Mouse (Mus musculus) ES-E14 (cell line): ENCODE measurements around the gene Ulk4.

ENCODE experiments used
- CHD2 ChIP-seq: IDR thresholded peaks from 2 replicates; pipeline ENCODE4 v1.6.1; 2014; ENCODE audit warnings: mild to moderate bottlenecking, low read depth, low read length, inconsistent platforms
- HCFC1 ChIP-seq: IDR thresholded peaks from 2 replicates; pipeline ENCODE4 v1.6.1; 2012; ENCODE audit warnings: low read length, inconsistent platforms, borderline replicate concordance; ENCODE audit not compliant: insufficient read depth
- MAFK ChIP-seq: IDR thresholded peaks from 2 replicates; pipeline ENCODE4 v1.6.1; 2014; ENCODE audit warnings: mild to moderate bottlenecking, low read depth, low read length, inconsistent platforms; ENCODE audit not compliant: insufficient read depth
- ZNF384 ChIP-seq: IDR thresholded peaks from 2 replicates; pipeline ENCODE4 v1.6.1; 2012; ENCODE audit warnings: low read depth, low read length, inconsistent platforms

GRCm38 (mm10) chr9:120930811-120931210 is 346.2 kb downstream of the Ulk4 start:
- TF ChIP-seq ZNF384 (no peak), CHD2 (no peak), HCFC1 (no peak), MAFK (no peak)
